Comparison of ENCODE assay signal across 12 mouse cellular contexts in the genomic region with DNA sequence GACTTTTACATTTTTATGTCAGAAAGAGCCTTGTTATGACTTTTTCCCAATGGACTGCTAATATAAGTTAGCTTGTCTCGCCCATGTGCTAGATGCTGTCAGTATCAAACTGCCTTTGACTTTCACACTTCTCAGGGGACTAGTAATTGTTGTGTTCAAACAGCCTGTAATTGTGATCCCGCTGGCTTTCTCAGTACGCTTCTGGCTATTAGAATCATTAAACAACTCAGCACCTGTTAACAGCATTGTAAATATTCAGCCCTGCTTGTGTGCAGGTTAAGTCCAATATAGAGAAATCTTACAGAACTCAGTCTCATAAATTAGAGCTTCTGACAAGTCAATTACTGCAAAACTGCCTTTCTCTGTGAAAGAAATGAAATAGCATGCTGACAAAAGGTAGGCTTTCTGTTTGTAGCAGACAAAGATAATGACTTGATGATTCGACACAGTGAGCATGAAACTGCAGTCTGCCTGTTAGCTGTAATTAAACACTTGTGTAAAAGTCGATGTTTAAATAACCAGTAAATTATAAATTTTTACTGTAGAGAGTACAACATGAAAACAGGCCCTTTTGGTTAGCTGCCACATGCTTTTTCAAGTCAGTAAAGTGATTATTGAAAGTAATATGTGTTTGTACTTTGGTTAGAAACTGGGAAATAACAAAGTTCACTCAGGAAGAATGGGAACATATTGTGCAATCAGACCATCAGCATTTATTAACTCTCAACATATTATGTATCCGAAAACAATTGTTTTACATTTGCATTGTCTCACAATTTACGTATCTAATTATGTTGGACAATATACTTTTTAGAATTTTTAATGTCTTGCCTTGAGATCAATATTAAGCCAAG.
A peak's percentile ranks its signal among the peaks of the same experiment; 100 is the strongest.
DNase-seq lines count a peak whose midpoint lies in the region; ATAC-seq and TF ChIP-seq lines count a peak whose summit lies in the region.
"Had no signal": no experiment of that assay in that cellular context is flagged by ENCODE, and none has a peak within 500 bp of the region (broad histone marks: within the 10 kb centered on the region; RNA-seq: fewer than 3 reads in every experiment).

No protein-coding gene starts in this region.

- ATAC-seq in midbrain, embryonic 12.5 days (ENCODE audit: low FRiP score, low read depth): peak; percentile 41; the same call in 1 of the 2 replicates
- ATAC-seq in intestine, postnatal 0 days: peak; percentile 68

- H3K36me3 ChIP-seq in midbrain, embryonic 12.5 days: no peaks in the 10 kb centered on the region
- H3K36me3 ChIP-seq in midbrain, embryonic 10.5 days: no peaks in the 10 kb centered on the region
- no peaks in the 10 kb centered on the region for H3K36me3 ChIP-seq in intestine, postnatal 0 days (ENCODE audit: control insufficient read depth, insufficient read depth)
- peaks cover 5% of the 10 kb centered on the region; the same call in 1 of the 2 replicates for H3K36me3 ChIP-seq in heart, embryonic 10.5 days
- H3K36me3 ChIP-seq: stomach, embryonic 15.5 days had no signal

- 55% methylated on average over 7 of the region's 7 CpGs for WGBS in midbrain, embryonic 12.5 days
- 82% methylated on average over 7 of the region's 7 CpGs for WGBS in midbrain, embryonic 10.5 days
- WGBS in intestine, postnatal 0 days: 32% methylated on average over 7 of the region's 7 CpGs
- 84% methylated on average over 7 of the region's 7 CpGs for WGBS in heart, embryonic 10.5 days

- DNase-seq in midbrain, embryonic 10.5 days (ENCODE audit: low spot score): no peak
- peak; percentile 43 for DNase-seq in embryo, embryonic 11.5 days (ENCODE audit: low read depth, low spot score)
- DNase-seq in retina, embryonic 14.5 days (ENCODE audit: low spot score): peak; percentile 21
- no peak for DNase-seq in heart, embryonic 10.5 days (ENCODE audit: low spot score)
- DNase-seq in spleen, postnatal 14 days (ENCODE audit: low spot score in 2 of 2): no peak
- DNase-seq: cerebellum, postnatal 14 days; gastrocnemius, postnatal 10 days; heart, postnatal 14 days; lung, postnatal 14 days had no signal

- TF ChIP-seq CTCF in intestine, postnatal 0 days (IDR thresholded peaks at IDR 0.05; ENCODE audit: low read depth): no peak

- no peak overlapping the region for H3K9ac ChIP-seq in midbrain, embryonic 12.5 days (replicated peaks)
- H3K9ac ChIP-seq in intestine, postnatal 0 days (ENCODE audit: low read depth, low read length): 0 out of 2 replicates have a peak overlapping the region, but pooled peaks have one; percentile 7
- H3K9ac ChIP-seq: stomach, embryonic 15.5 days had no signal

- H3K27ac ChIP-seq in midbrain, embryonic 12.5 days (replicated peaks): no peak overlapping the region
- no peak overlapping the region for H3K27ac ChIP-seq in midbrain, embryonic 10.5 days (replicated peaks)
- H3K27ac ChIP-seq in intestine, postnatal 0 days (ENCODE audit: low read depth, low read length): peak overlapping the region; percentile 60
- no peak overlapping the region for H3K27ac ChIP-seq in heart, embryonic 10.5 days
- H3K27ac ChIP-seq: stomach, embryonic 15.5 days had no signal

- no peaks in the 10 kb centered on the region for H3K27me3 ChIP-seq in midbrain, embryonic 12.5 days
- H3K27me3 ChIP-seq in midbrain, embryonic 10.5 days (ENCODE audit: low read depth, poor library complexity, severe bottlenecking): no peaks in the 10 kb centered on the region
- no peaks in the 10 kb centered on the region for H3K27me3 ChIP-seq in intestine, postnatal 0 days (replicated peaks; ENCODE audit: control insufficient read depth, insufficient read depth, low read length)
- no peaks in the 10 kb centered on the region for H3K27me3 ChIP-seq in heart, embryonic 10.5 days (ENCODE audit: insufficient read depth, poor library complexity, severe bottlenecking)
- H3K27me3 ChIP-seq: stomach, embryonic 15.5 days had no signal

- H3K4me1 ChIP-seq in midbrain, embryonic 12.5 days: peaks cover 6% of the 10 kb centered on the region
- no peaks in the 10 kb centered on the region for H3K4me1 ChIP-seq in midbrain, embryonic 10.5 days
- no peaks in the 10 kb centered on the region for H3K4me1 ChIP-seq in intestine, postnatal 0 days (replicated peaks; ENCODE audit: control insufficient read depth, insufficient read depth, low read length)
- H3K4me1 ChIP-seq in heart, embryonic 10.5 days: no peaks in the 10 kb centered on the region
- H3K4me1 ChIP-seq: stomach, embryonic 15.5 days had no signal

- H3K4me2 ChIP-seq in midbrain, embryonic 12.5 days (replicated peaks): no peak overlapping the region
- peak overlapping the region; percentile 53 for H3K4me2 ChIP-seq in intestine, postnatal 0 days (replicated peaks; ENCODE audit: low read depth)
- H3K4me2 ChIP-seq: stomach, embryonic 15.5 days had no signal

- H3K4me3 ChIP-seq in midbrain, embryonic 12.5 days: no peak overlapping the region
- no peak overlapping the region for H3K4me3 ChIP-seq in midbrain, embryonic 10.5 days
- H3K4me3 ChIP-seq in intestine, postnatal 0 days (ENCODE audit: low read depth, low read length): 0 out of 2 replicates have a peak overlapping the region, but pooled peaks have one; percentile 7
- H3K4me3 ChIP-seq in heart, embryonic 10.5 days: no peak overlapping the region
- H3K4me3 ChIP-seq: stomach, embryonic 15.5 days had no signal

- H3K9me3 ChIP-seq in midbrain, embryonic 12.5 days: no peaks in the 10 kb centered on the region
- H3K9me3 ChIP-seq in midbrain, embryonic 10.5 days (replicated peaks): no peaks in the 10 kb centered on the region
- H3K9me3 ChIP-seq in intestine, postnatal 0 days (ENCODE audit: control insufficient read depth): no peaks in the 10 kb centered on the region
- H3K9me3 ChIP-seq in heart, embryonic 10.5 days: no peaks in the 10 kb centered on the region
- H3K9me3 ChIP-seq: stomach, embryonic 15.5 days had no signal

Comparison
In these comparisons a context has a peak if more than half of its experiments do, and no peak if none do; other contexts are left out.
1. DNase-seq: peak in embryo, embryonic 11.5 days (single experiment) and retina, embryonic 14.5 days (single experiment); none in midbrain, embryonic 10.5 days (single experiment), heart, embryonic 10.5 days (single experiment) and spleen, postnatal 14 days (0 of 2).